Mouse (Mus musculus): ENCODE data around the gene Ube3a. TPM values are rescaled to one million over a fixed set of nuclear protein-coding genes. Genes with fewer than 3 reads are reported as not detected.
A peak's percentile ranks its signal among the peaks of the same experiment; 100 is the strongest.

Ube3a gene
- polyA plus RNA-seq (2011; ENCODE audit: insufficient read depth, insufficient read length, low read depth, missing spikeins) = 97.6 and 114 TPM in 2 replicates

- Histone ChIP-seq H3K4me1 (ENCODE audit: control insufficient read depth, insufficient read depth, low read length) (no peaks in the 10 kb centered on the region), H3K27ac (ENCODE audit: insufficient read depth, low read length) (peak within 1 kb of the TSS; percentile 92), H3K36me3 (ENCODE audit: control insufficient read depth, insufficient read depth, low read length, poor library complexity, severe bottlenecking) (no peaks in the 10 kb centered on the region), H3K4me3 (ENCODE audit: low read depth, low read length) (peak within 1 kb of the TSS; percentile 99), H3K27me3 (ENCODE audit: control insufficient read depth, insufficient read depth, low read length, poor library complexity, severe bottlenecking) (no peaks in the 10 kb centered on the region), H3K9ac (ENCODE audit: low read depth, poor library complexity, severe bottlenecking) (peak within 1 kb of the TSS; percentile 94), H3K9me3 (replicated peaks; ENCODE audit: control insufficient read depth, insufficient read depth, low read length, poor library complexity, severe bottlenecking) (no peaks in the 10 kb centered on the region)
- TF ChIP-seq CTCF (IDR thresholded peaks at IDR 0.05; ENCODE audit: low read depth, low read length) = no peak
- 0 out of 2 replicates have a peak, but pooled peaks have one; percentile 2 for TF ChIP-seq EP300 (IDR thresholded peaks at IDR 0.05; ENCODE audit: insufficient read depth, low read depth, low read length)
Observed at GRCm38 (mm10) chr7:59228045-59228865, at the start of gene Ube3a. Gene Ube3a (plus strand): TSS chr7:59228750.

DNA sequence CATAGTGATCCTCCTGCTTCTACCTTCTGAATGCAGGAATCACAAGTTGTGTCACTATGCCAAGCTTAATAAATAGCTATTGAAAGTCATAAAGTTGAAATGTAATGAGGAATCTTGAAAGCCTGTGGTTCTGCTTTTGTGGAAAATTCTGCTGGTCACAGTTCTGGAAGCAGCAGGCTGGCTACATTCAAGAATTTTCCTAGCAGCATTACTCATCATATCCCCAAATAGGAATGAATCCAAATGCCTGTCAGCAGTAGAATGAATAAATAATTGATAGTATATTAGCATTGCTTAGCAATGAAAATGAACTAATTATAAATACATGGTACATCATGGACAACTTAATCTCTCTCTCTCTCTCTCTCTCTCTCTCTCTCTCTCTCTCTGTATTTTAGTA, 35.7 kb upstream of the Ube3a start:
- H3K9ac ChIP-seq (ENCODE audit: low read depth, poor library complexity, severe bottlenecking) = no peak overlapping the region
- H3K36me3 ChIP-seq (ENCODE audit: control insufficient read depth, insufficient read depth, low read length, poor library complexity, severe bottlenecking) = no peaks in the 10 kb centered on the region
- H3K27me3 ChIP-seq (ENCODE audit: control insufficient read depth, insufficient read depth, low read length, poor library complexity, severe bottlenecking) = no peaks in the 10 kb centered on the region
- H3K9me3 ChIP-seq (replicated peaks; ENCODE audit: control insufficient read depth, insufficient read depth, low read length, poor library complexity, severe bottlenecking) = no peaks in the 10 kb centered on the region
- TF ChIP-seq CTCF (IDR thresholded peaks at IDR 0.05; ENCODE audit: low read depth, low read length) (no peak), EP300 (IDR thresholded peaks at IDR 0.05; ENCODE audit: insufficient read depth, low read depth, low read length) (no peak), POLR2A (IDR thresholded peaks at IDR 0.05; ENCODE audit: insufficient read depth, low read length) (no peak)
- H3K27ac ChIP-seq (ENCODE audit: insufficient read depth, low read length) = no peak overlapping the region
- no peaks in the 10 kb centered on the region for H3K4me1 ChIP-seq (ENCODE audit: control insufficient read depth, insufficient read depth, low read length)
- no peak overlapping the region for H3K4me3 ChIP-seq (ENCODE audit: low read depth, low read length)

GRCm38 (mm10) chr7:59214911-59215310, 13.6 kb upstream of the Ube3a start:
- Histone ChIP-seq H3K27ac (ENCODE audit: insufficient read depth, low read length) (no peak overlapping the region), H3K4me1 (ENCODE audit: control insufficient read depth, insufficient read depth, low read length) (no peaks in the 10 kb centered on the region)
- TF ChIP-seq EP300 (IDR thresholded peaks at IDR 0.05; ENCODE audit: insufficient read depth, low read depth, low read length) = no peak

GRCm38 (mm10) chr7:59221244-59221643, 7.3 kb upstream of the Ube3a start:
- TF ChIP-seq EP300 (IDR thresholded peaks at IDR 0.05; ENCODE audit: insufficient read depth, low read depth, low read length) (no peak), CTCF (IDR thresholded peaks at IDR 0.05; ENCODE audit: low read depth, low read length) (no peak), POLR2A (IDR thresholded peaks at IDR 0.05; ENCODE audit: insufficient read depth, low read length) (no peak)
- H3K4me3 ChIP-seq (ENCODE audit: low read depth, low read length) = no peak overlapping the region
- H3K9ac ChIP-seq (ENCODE audit: low read depth, poor library complexity, severe bottlenecking) = no peak overlapping the region
- H3K27me3 ChIP-seq (ENCODE audit: control insufficient read depth, insufficient read depth, low read length, poor library complexity, severe bottlenecking) = no peaks in the 10 kb centered on the region
- H3K4me1 ChIP-seq (ENCODE audit: control insufficient read depth, insufficient read depth, low read length) = no peaks in the 10 kb centered on the region
- H3K36me3 ChIP-seq (ENCODE audit: control insufficient read depth, insufficient read depth, low read length, poor library complexity, severe bottlenecking) = no peaks in the 10 kb centered on the region
- H3K27ac ChIP-seq (ENCODE audit: insufficient read depth, low read length) = no peak overlapping the region
- no peaks in the 10 kb centered on the region for H3K9me3 ChIP-seq (replicated peaks; ENCODE audit: control insufficient read depth, insufficient read depth, low read length, poor library complexity, severe bottlenecking)

More at GRCm38 (mm10) chr7:59214911-59215310, 13.6 kb upstream of the Ube3a start:
- H3K27me3 ChIP-seq (ENCODE audit: control insufficient read depth, insufficient read depth, low read length, poor library complexity, severe bottlenecking) = no peaks in the 10 kb centered on the region
- H3K9me3 ChIP-seq (replicated peaks; ENCODE audit: control insufficient read depth, insufficient read depth, low read length, poor library complexity, severe bottlenecking) = peaks cover 9% of the 10 kb centered on the region
- no peaks in the 10 kb centered on the region for H3K36me3 ChIP-seq (ENCODE audit: control insufficient read depth, insufficient read depth, low read length, poor library complexity, severe bottlenecking)
- H3K9ac ChIP-seq (ENCODE audit: low read depth, poor library complexity, severe bottlenecking) = no peak overlapping the region
- no peak overlapping the region for H3K4me3 ChIP-seq (ENCODE audit: low read depth, low read length)

GRCm38 (mm10) chr7:59228866-59229182, 274 bp downstream of the Ube3a start:
- no peaks in the 10 kb centered on the region for H3K36me3 ChIP-seq (ENCODE audit: control insufficient read depth, insufficient read depth, low read length, poor library complexity, severe bottlenecking)
- TF ChIP-seq POLR2A (IDR thresholded peaks at IDR 0.05; ENCODE audit: insufficient read depth, low read length) (no peak), CTCF (IDR thresholded peaks at IDR 0.05; ENCODE audit: low read depth, low read length) (no peak), EP300 (IDR thresholded peaks at IDR 0.05; ENCODE audit: insufficient read depth, low read depth, low read length) (no peak)
- H3K27ac ChIP-seq (ENCODE audit: insufficient read depth, low read length) = peak overlapping the region; percentile 60
- H3K4me3 ChIP-seq (ENCODE audit: low read depth, low read length) = peak overlapping the region; percentile 84
- no peaks in the 10 kb centered on the region for H3K9me3 ChIP-seq (replicated peaks; ENCODE audit: control insufficient read depth, insufficient read depth, low read length, poor library complexity, severe bottlenecking)
- no peaks in the 10 kb centered on the region for H3K4me1 ChIP-seq (ENCODE audit: control insufficient read depth, insufficient read depth, low read length)
- peak overlapping the region; percentile 88 for H3K9ac ChIP-seq (ENCODE audit: low read depth, poor library complexity, severe bottlenecking)
- no peaks in the 10 kb centered on the region for H3K27me3 ChIP-seq (ENCODE audit: control insufficient read depth, insufficient read depth, low read length, poor library complexity, severe bottlenecking)

DNA sequence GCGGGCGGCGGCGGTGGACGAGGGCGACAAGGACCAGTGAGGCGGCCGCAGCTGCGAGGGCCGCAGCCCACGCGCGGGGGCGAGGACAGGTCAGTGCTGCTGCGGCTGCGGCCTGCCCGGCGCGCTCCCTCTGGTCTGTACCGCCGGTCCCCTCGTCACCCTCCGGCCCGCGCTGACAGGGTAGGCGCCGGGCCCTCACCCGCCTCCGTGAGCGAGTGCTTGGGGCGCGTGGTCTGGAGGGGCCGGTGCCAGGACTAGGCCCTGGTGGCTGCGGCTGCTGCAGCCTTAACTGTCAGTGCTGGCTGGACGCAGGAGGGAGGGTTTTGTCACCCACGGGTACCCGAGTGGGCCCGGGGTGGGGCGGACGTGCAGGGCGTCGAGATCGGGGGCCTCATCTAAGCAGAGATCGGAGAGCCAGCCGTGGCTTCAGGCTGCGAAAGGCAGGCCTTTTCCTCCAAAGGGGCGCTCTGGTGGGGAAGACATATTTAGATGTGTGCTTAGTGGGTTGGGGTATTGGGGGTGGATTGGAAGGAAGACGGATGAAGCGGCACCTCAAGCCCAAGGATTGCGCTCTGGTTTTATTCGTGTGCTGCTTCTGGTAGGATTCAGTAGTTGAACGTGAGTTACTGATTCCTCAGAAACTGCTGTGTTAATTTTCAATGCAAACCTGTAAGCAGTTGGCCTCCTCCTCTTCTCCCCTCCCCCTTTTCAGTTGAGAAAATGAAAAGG, 797 bp downstream of the Ube3a start:
- no peaks in the 10 kb centered on the region for H3K4me1 ChIP-seq (ENCODE audit: control insufficient read depth, insufficient read depth, low read length)
- no peaks in the 10 kb centered on the region for H3K36me3 ChIP-seq (ENCODE audit: control insufficient read depth, insufficient read depth, low read length, poor library complexity, severe bottlenecking)
- peak overlapping the region; percentile 88 for H3K9ac ChIP-seq (ENCODE audit: low read depth, poor library complexity, severe bottlenecking)
- peak overlapping the region; percentile 84 for H3K4me3 ChIP-seq (ENCODE audit: low read depth, low read length)
- TF ChIP-seq CTCF (IDR thresholded peaks at IDR 0.05; ENCODE audit: low read depth, low read length) = no peak
- H3K9me3 ChIP-seq (replicated peaks; ENCODE audit: control insufficient read depth, insufficient read depth, low read length, poor library complexity, severe bottlenecking) = no peaks in the 10 kb centered on the region
- peak overlapping the region; percentile 60 for H3K27ac ChIP-seq (ENCODE audit: insufficient read depth, low read length)
- H3K27me3 ChIP-seq (ENCODE audit: control insufficient read depth, insufficient read depth, low read length, poor library complexity, severe bottlenecking) = no peaks in the 10 kb centered on the region
